Mouse (Mus musculus) heart, postnatal 0 days (tissue): ENCODE results near the gene Sycp1. TPM values are rescaled to one million over a fixed set of nuclear protein-coding genes. Genes with fewer than 3 reads are reported as not detected.

Experiments
- ATAC-seq: fragments of 200-750 bp; cut with Nextera tagmentation; 2 replicates; pipeline ENCODE4 v1.8.0; 2017; ENCODE audit warnings: low read depth, moderate number of reproducible peaks, moderate library complexity; ENCODE audit not compliant: insufficient read depth
- DNase-seq: peaks from one replicate; pipeline ENCODE4 v3.0.0-alpha.2; 2016; ENCODE audit warnings: low spot score
- H3K27ac ChIP-seq: fragments of 300-500 bp; sonication (generic); 2 replicates; pipeline ENCODE4 v1.5.1; 2014; ENCODE audit warnings: low read depth, mild to moderate bottlenecking
- H3K27me3 ChIP-seq: fragments of 300-500 bp; sonication (generic); 2 replicates; pipeline ENCODE4 v1.6.1; 2014; ENCODE audit warnings: low read length, mixed read lengths; ENCODE audit not compliant: control insufficient read depth, insufficient read depth
- H3K36me3 ChIP-seq: fragments of 300-500 bp; sonication (generic); replicated peaks from 2 replicates; pipeline ENCODE4 v1.6.1; 2014; ENCODE audit warnings: low read length, mixed read lengths; ENCODE audit not compliant: control insufficient read depth, insufficient read depth
- H3K4me1 ChIP-seq: fragments of 300-500 bp; sonication (generic); 2 replicates; pipeline ENCODE4 v1.6.1; 2014; ENCODE audit warnings: antibody characterized with exemption; ENCODE audit not compliant: control insufficient read depth, insufficient read depth
- H3K4me2 ChIP-seq: fragments of 300-500 bp; sonication (generic); 2 replicates; pipeline ENCODE4 v1.6.1; 2014; ENCODE audit warnings: low read depth, mild to moderate bottlenecking, low read length, moderate library complexity
- H3K4me3 ChIP-seq: fragments of 300-500 bp; sonication (generic); 2 replicates; pipeline ENCODE4 v1.5.1; 2014; ENCODE audit warnings: low read depth, low read length
- H3K9ac ChIP-seq: fragments of 300-500 bp; sonication (generic); replicated peaks from 2 replicates; pipeline ENCODE4 v1.6.1; 2014; ENCODE audit warnings: low read depth, low read length, mixed read lengths
- H3K9me3 ChIP-seq: fragments of 300-500 bp; sonication (generic); replicated peaks from 2 replicates; pipeline ENCODE4 v1.6.1; 2016; ENCODE audit warnings: low read length; ENCODE audit not compliant: control insufficient read depth
- CTCF ChIP-seq: IDR thresholded peaks from 2 replicates; pipeline ENCODE4 v1.5.1; 2016; ENCODE audit warnings: antibody characterized with exemption, control low read depth, low read depth
- EP300 ChIP-seq: IDR thresholded peaks from 2 replicates; pipeline ENCODE4 v1.6.1; 2016; ENCODE audit warnings: antibody characterized with exemption, low read depth
- WGBS: fragments of 180-500 bp; shearing (Covaris S2); extraction: QIAGEN DNeasy Blood & Tissue Kit; methylation state at CpG from one replicate; pipeline ENCODE4 v1.1.7; 2014; 5-methylcytosine and 5-hydroxymethylcytosine counted together
- polyA plus RNA-seq: library from polyadenylated mRNA; unstranded; fragments of >200 nt; fragmentation: Nextera tagmentation; extraction: Ambion mirVana; gene quantifications from 2 replicates; pipeline ENCODE4 v1.2.1, GENCODE M21; 2015
- total RNA-seq: library from RNA; depleted of rRNA; stranded (reverse); fragments of >200 nt; gene quantifications from 2 replicates; pipeline ENCODE4 v1.2.3, GENCODE M21; 2014; ENCODE audit warnings: low replicate concordance

The Sycp1 gene
- total and polyA plus RNA-seq, 2 experiments from 2014 or later, result not detected

- ATAC-seq (no peak), DNase-seq (no peak)
- Histone ChIP-seq H3K9me3 (no peaks in the 10 kb centered on the region), H3K27ac (no peak overlapping the region), H3K4me2 (no peak overlapping the region), H3K36me3 (no peaks in the 10 kb centered on the region), H3K27me3 (no peaks in the 10 kb centered on the region), H3K4me3 (no peak overlapping the region), H3K4me1 (no peaks in the 10 kb centered on the region), H3K9ac (no peak overlapping the region)
- WGBS, result 69% methylated on average over 9 of the region's 9 CpGs
- TF ChIP-seq CTCF (no peak), EP300 (no peak)
Observed at GRCm38 (mm10) chr3:102970067-102970466, 34.2 kb upstream of the Sycp1 start.

- Histone ChIP-seq H3K27ac (no peak within 1 kb of the TSS), H3K4me2 (no peak within 1 kb of the TSS), H3K9ac (no peak within 1 kb of the TSS), H3K4me3 (no peak within 1 kb of the TSS), H3K9me3 (no peaks in the 10 kb centered on the region), H3K27me3 (no peaks in the 10 kb centered on the region), H3K36me3 (no peaks in the 10 kb centered on the region), H3K4me1 (no peaks in the 10 kb centered on the region)
- TF ChIP-seq CTCF (no peak), EP300 (no peak)
- ATAC-seq (no peak), DNase-seq (no peak)
- 8% methylated on average over 3 of the region's 3 CpGs for WGBS
Observed at GRCm38 (mm10) chr3:102964033-102964432, 28.1 kb upstream of the Sycp1 start, which contains the start of gene Nr1h5. Nr1h5 (minus strand) TSS chr3:102964133.

GRCm38 (mm10) chr3:102955596-102955995 is 19.7 kb upstream of the Sycp1 start:
- Histone ChIP-seq H3K27me3 (no peaks in the 10 kb centered on the region), H3K4me1 (no peaks in the 10 kb centered on the region), H3K36me3 (no peaks in the 10 kb centered on the region), H3K9ac (no peak overlapping the region), H3K9me3 (no peaks in the 10 kb centered on the region), H3K27ac (no peak overlapping the region), H3K4me2 (no peak overlapping the region), H3K4me3 (no peak overlapping the region)
- DNase-seq (no peak), ATAC-seq (no peak)
- TF ChIP-seq CTCF, result no peak
- no peak for TF ChIP-seq EP300
- WGBS, result 23% methylated on average over 3 of the region's 3 CpGs

GRCm38 (mm10) chr3:102955143-102955542 is 19.2 kb upstream of the Sycp1 start:
- no peaks in the 10 kb centered on the region for H3K27me3 ChIP-seq
- DNase-seq, result no peak
- WGBS, result 83% methylated on average over 3 of the region's 3 CpGs

GRCm38 (mm10) chr3:102954476-102954875 is 18.6 kb upstream of the Sycp1 start:
- H3K4me3 ChIP-seq, result no peak overlapping the region
- no peaks in the 10 kb centered on the region for H3K36me3 ChIP-seq
- H3K9me3 ChIP-seq, result no peaks in the 10 kb centered on the region
- H3K9ac ChIP-seq, result no peak overlapping the region
- DNase-seq (no peak), ATAC-seq (no peak)
- no peak for TF ChIP-seq CTCF
- TF ChIP-seq EP300, result no peak
- H3K27ac ChIP-seq, result no peak overlapping the region
- no peak overlapping the region for H3K4me2 ChIP-seq
- H3K4me1 ChIP-seq, result no peaks in the 10 kb centered on the region
- WGBS, result 85% methylated on average over 12 of the region's 12 CpGs
- no peaks in the 10 kb centered on the region for H3K27me3 ChIP-seq

More at GRCm38 (mm10) chr3:102955143-102955542, 19.2 kb upstream of the Sycp1 start:
- Histone ChIP-seq H3K9ac (no peak overlapping the region), H3K27ac (no peak overlapping the region), H3K4me3 (no peak overlapping the region), H3K36me3 (no peaks in the 10 kb centered on the region), H3K4me2 (no peak overlapping the region), H3K9me3 (no peaks in the 10 kb centered on the region), H3K4me1 (no peaks in the 10 kb centered on the region)
- no peak for ATAC-seq
- no peak for TF ChIP-seq EP300
- no peak for TF ChIP-seq CTCF

GRCm38 (mm10) chr3:102946861-102947260 is 11.0 kb upstream of the Sycp1 start:
- Histone ChIP-seq H3K9me3 (no peaks in the 10 kb centered on the region), H3K4me2 (no peak overlapping the region), H3K27me3 (no peaks in the 10 kb centered on the region), H3K4me3 (no peak overlapping the region), H3K4me1 (no peaks in the 10 kb centered on the region), H3K27ac (no peak overlapping the region), H3K9ac (no peak overlapping the region), H3K36me3 (no peaks in the 10 kb centered on the region)
- WGBS, result 69% methylated on average over 5 of the region's 5 CpGs
- TF ChIP-seq CTCF, result no peak
- TF ChIP-seq EP300, result no peak
- no peak for ATAC-seq
- no peak for DNase-seq
